Mouse (Mus musculus): ENCODE data around the gene Arglu1.
A peak's percentile ranks its signal among the peaks of the same experiment; 100 is the strongest.

The Arglu1 gene

DNA sequence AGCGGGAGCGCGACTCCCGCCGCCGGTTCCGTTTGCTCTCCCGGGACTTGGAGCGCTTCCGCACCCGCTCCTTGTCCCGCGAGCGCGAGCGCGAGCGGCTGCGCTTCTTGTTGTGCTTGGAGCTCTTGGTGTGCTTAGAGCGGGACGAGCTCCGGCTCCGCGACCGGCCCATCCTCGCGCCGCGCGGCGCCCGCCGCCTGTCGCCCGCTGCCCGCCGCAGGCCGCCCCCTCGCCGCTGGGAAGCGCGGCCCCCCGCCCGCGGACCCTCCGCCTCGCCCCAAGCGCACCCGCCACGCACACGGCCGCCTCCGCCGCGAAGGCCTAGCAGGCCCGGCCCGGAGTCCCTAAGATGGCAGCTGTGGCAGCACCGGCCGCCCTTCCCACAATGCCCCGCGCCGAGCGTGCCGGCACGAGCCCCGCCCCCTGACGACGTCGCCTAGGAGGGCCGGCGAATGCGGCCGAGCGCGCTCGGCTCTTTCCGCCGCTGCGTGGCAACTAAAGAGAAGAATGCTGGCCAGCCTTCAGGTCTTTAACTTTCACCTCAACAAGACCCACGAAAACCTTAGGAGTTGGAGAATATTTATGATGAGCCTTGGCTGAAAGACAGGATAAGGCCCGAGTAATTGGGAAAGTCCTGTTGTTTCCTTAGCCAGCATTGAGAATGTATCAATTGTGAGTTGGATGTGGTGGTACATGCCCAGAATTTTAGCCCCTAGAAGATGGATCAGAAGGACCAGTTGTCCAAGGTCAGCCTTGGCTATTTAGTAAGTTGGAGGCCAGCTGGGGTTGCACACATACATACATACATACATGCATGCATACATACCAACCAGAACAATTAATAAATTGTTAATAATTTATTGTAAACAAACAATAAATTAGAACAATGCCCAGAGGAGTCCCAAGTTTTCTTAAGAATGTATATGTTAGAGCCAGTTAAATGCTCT lies at the start of gene Arglu1:
Gene Arglu1, minus strand, starts transcription at position 376 of the 947 bp plus-strand sequence.
- peak; percentile 96 for DNase-seq

DNA sequence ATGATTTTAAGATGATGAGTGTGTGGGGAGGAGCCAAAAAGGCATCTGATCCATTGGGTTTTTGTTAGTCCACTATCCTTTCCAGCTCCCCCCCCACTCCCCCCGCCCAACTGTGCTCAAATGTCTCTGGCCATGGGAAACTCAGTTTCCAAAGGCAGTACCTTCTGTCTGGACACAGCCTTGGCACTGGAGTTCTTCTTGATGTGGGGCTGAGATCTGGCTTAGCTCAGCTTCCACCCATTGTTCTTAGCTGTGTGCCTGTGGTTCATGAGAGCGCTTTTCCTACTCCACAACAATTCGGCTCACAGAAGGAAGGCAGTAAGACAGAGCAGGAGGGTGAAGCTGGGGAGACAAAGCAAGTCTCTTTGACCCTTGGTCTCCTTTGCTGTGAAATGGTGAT lies 47.0 kb upstream of the Arglu1 start:
- no peak for DNase-seq

DNA sequence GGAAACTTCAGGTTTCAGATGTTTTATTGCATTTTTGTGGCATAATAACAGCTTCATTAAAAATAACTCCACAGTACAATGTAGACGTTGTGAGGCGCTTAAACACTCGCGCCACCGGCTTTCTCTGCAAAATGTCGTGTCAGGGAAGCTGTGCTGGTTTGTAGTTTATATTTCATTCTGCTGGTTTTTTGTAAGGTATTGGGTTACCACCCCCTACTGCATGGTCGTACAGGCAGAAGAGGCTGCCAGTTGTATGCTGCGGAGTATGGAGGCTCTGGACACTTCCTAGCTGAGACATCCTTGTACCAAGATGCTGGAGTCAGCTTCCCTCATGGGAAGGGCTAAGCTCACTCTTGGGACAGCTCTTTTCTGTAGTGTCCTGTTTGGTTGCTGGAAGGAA lies 46.5 kb upstream of the Arglu1 start:
- no peak for DNase-seq

DNA sequence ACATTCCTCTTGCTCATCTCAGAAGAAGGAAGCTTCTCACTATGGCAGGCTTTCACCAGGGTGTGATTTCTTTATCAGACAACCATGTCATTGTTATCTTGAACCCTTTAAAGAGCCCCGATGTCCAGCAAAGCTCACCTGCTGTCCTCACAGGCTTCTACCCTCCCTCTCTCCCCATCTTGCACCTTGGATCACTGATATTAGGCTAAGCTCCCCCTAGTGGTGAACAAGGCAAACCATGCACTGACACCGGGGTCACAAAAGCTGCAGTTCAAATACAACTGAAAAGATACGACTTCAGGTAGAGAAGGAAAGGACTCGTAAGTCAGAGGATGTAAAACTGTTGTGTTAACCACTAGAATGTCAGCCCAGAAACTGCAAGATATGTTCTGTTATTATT lies 43.5 kb upstream of the Arglu1 start:
- DNase-seq: no peak

DNA sequence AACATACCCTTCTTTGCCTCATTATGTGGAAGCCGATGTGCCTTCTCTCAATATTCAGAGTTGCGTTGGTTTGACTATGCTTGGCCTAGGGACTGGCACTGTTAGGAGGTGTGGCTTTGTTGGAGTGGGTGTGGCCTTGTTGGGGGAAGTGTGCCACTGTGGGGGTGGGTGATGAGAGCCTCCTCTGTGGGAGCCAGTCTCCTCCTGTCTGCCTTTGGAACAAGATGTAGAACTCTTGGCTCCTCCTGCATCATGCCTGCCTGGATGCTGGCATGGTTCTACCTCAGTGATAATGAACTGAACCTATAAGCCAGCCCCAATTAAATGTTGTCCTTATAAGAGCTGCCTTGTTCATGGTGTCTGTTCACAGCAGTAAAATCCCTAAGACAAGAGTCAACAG lies 38.3 kb upstream of the Arglu1 start:
- no peak for DNase-seq

DNA sequence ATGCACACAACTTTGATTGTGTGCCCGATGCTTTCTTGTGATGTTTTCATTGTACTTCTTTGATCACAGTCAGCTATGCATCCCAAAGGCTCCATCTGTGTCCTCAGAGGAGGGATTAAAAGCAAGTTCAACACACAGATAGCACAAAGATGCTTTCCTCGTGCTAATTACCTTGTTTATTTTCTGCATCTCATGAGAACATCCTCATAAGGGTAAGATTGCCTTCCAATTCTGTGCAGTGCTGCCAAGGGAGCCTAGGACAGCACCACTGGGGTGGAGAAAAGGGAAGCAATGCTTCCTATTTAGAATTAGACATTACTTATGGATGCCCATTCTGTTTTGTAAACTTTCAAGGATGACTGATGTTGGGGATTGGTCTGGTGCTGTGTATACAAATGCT lies 36.2 kb upstream of the Arglu1 start:
- DNase-seq: no peak

DNA sequence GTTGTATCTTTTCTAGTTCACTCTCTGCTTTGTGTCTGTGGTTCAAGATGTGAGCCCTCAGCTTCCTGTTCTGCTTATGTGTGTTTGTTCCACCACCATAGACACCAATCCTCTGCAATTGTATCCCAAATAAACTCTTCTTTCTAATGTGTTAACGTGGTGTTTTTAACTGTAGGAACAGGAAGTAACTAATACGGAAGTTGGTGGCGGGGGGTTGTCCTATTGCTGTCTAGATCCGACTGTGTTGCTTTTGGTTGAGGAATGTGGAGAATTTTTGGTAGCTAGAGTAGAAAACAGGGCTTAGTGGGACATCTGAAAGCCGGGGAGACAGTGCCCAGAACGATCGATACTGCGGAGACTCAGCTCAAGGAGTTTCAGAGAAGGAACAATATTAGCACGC lies 14.5 kb upstream of the Arglu1 start:
- DNase-seq: no peak

DNA sequence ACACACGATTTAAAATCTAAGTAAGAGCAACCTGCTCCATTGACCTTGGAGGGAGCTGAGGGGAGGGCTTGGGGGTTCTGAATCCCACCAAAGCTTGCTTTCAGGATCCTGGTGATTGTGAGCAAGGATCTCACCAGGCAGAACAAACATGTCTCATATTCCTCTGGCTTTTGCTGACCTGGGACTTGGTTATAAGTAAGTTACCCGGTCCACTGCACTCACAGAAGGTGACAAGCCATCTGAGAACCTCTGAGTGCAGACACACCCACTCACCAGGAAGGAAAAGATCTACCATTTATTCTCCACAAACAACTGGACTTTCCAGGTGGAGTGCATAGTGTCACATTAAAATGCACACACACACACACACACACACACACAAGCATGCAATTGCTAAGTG lies 13.3 kb upstream of the Arglu1 start:
- no peak for DNase-seq

DNA sequence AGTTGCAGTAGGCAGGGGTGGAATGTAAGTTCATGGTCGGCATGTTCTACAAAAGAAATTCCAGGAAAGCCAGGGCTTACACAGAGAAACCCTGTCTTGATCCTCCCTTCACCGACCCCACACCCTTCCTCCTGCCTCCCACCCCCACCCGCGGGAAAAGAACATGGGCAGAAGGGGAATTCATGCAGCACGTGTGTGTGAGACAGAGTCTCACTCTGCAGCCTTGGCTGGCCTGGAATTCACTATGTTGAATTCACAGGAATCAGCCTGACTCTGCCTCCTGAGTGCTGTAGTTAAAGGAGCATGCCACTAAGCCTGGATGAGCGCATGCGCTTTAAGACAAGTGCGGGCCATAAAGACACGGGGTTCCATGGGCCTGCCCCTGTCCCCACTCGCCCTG lies 10.5 kb upstream of the Arglu1 start:
- DNase-seq: no peak

DNA sequence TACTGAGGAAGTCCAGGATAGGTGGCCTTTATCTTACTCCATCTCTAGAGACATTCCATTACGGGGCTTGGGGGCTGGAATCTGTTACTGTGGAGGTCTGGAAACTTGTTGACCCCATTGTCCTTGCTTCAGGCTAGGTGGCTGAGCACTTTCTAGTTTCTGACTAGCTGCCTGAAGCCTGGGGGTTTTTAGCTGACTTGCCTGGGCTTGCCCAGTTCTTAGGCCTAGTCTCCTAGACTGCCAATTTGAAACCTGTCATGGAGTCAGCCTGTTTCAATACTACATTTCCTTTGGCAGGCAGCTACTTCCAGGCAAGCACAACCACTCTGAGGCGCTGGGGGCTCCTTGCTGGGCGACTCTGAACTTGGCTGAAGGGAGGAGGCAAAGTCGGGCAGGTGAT lies 9.9 kb upstream of the Arglu1 start:
- no peak for DNase-seq

DNA sequence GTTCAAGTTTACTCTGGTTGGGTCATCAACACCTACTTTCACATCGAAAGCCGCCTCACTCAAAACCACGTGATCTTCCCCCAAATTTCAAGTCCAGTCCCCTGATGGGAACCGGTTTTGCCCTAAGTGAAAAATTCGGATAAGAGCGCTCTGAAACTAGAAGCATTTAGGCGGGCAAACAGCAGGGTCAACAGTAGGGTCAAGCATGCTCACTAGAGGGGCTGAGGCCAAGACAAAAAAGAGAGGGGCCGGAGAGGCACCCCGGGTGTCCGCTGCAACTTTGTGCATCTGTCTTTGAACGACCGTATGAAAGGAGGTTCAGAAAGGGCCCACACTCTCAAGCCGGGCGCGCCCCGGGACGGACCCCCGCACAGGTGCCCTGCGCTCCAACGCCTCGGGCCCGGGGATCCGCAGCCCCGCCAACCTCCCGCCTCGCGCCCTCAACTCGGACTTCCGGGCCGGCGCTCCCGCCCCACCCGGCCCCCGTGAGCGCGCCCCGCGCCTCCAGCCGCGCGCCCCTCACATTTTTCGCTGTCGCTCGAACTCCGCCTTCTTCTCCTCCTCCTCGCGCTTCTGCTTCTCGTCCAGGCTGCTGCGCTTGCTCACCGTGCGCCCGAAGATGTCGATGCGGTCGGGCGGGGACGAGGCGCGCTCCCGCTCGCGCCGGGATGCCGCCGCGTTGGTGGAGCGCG lies 721 bp downstream of the Arglu1 start:
- DNase-seq: peak; percentile 85

DNA sequence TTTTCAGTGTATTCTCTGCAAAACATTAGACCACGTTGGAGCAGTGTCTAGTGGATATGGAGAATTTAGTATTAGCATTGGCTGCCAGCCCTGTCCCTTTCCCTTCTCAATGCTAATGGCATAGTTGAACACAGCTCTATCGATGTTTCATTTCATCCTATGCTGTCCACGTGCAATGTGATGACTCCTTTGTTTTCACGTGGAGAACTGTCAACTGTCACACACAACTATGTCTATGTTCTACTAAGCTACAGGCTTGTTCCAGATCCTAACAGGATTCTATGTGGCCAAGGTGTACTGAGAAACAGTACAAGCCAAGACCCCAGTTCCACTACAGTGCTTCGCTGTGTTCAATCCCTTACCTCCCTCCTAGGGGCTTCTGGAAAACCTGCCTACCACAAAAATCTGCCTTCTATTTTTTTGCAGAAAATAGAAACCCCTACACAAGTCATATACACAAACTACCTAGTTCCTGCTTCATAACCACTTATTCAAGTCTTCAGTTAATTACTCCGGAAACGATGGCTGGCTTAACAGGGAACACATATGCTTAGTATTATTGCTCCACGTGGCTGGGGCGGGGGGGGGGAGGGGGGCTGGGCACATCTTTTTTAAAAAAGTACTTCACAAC lies 1.4 kb downstream of the Arglu1 start:
- no peak for DNase-seq

DNA sequence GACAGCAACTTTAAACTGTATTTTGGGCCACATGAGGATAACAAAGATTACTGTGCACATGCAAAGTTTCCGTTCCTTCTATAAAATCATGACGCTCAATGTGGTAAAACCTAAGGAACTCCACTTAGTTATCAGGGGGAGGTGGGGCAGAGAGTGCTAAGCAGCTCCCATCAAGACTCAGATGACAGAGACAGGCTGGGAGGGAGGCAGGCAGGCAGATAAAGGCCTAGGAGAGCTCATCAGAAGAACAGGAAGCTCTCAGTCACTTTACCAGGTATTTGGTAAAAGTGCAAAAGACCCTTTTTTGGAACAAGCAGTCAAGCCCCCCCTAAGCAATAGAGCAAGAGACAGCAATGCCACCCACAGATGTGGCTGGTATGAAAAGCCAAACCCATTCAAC lies 4.8 kb downstream of the Arglu1 start:
- DNase-seq: no peak

DNA sequence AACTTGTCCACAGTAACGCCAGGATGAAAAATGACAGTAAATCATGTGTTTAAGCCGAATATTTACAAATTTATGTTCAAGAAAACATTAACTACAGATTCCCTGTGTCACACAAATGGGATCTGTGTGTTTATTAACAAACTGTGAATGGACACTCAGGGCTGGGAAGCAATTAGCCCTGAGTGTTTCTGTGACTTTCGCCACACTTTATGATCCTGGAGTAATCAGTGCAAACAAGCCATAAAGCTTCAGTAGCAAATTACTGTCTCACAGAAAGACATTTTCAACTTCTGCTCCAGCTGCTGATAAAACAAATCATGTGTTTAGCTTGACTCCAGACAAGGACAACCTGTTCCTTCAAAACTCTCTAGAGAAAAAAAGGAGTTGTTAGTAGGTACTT lies 7.6 kb downstream of the Arglu1 start:
- no peak for DNase-seq

DNA sequence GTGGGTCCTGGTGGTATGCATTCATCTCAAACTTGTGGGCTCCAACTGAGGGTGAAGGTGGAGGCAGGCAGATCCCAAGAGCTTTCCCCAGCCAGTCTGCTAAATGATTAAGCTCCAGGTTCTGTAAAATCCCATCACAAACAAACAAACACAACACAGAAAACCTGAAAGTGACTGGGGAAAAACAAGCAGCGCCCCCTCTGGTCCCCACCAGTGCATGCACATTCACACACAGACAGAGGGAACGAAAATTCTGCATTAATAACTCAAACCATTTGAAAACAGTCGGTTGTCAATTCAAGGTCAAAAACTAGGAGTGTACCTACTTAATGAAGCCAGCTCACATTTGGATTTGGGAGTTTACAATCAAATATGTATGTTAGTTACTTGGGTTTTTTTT lies 12.1 kb downstream of the Arglu1 start:
- DNase-seq: no peak

DNA sequence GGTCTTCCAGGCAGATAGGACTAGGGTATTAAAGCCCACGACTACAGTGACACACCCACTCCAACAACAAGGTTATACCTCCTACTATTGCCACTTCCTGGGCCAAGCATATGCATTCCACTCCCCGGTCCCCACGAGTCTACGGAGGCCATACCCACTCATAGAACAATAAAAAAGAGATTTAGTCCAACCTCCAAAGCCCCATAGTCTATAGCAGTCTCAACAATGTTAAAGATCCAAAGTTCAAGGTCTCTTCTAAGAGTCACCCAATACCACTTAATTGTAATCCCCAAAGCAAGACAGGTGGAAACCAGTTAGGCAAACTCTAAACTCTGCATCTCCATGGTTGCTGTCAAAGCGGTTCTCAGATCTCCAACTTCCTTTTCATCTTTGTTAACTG lies 15.5 kb downstream of the Arglu1 start:
- no peak for DNase-seq

DNA sequence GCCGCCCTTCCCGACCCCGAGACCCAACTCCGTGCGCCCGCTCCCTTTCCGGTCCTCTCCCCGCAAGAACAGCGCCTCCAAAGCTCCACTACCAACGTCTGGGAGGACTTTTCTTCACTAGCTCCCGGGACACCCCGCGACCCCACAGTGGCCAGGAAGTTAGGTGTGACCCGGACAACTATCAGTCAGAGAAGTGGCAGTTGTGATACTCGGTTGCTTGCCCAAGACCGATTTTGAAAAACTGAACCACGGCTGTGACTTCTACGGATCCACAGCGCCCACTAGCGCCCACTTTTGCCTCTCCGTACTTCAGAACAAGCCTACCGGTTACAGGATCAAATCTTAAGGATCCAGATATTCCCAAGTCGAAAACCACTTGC lies 28.6 kb downstream of the Arglu1 start:
- peak; percentile 92 for DNase-seq

DNA sequence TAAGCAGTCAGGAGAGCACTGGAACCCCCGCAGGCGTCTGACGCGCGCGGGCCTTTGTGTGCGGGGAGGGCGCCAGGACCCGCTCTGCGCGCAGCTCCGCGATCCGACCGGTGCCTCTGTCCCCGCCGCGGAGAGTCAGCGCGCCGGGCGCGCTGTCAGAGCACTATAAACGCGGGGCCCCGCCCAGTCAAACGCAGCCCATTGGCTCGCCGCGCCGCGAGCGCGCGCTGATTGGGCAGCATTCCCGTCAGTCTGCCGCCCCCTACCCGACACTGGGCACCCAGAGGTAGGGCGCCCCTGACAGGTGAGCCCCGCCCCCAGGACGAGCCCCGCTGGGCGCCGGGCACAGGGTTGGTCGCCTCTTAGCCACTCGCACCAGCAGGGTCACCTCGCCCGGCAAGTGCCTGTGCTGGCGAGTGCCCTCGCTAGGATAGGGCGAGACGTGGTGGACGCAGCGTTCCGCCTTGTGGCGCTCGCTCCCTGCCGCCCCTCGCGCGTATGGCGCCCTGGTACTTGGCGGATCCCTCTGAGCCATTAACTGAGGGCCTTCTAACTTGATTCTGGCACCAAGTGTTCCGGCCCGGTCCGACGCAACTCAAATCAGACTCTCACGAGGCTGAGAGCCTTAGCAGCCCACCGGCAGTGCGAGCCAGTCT lies 29.1 kb downstream of the Arglu1 start, which contains the start of gene Efnb2:
Gene Efnb2, minus strand, starts transcription at position 140 of the 656 bp plus-strand sequence.
- peak; percentile 98 for DNase-seq

DNA sequence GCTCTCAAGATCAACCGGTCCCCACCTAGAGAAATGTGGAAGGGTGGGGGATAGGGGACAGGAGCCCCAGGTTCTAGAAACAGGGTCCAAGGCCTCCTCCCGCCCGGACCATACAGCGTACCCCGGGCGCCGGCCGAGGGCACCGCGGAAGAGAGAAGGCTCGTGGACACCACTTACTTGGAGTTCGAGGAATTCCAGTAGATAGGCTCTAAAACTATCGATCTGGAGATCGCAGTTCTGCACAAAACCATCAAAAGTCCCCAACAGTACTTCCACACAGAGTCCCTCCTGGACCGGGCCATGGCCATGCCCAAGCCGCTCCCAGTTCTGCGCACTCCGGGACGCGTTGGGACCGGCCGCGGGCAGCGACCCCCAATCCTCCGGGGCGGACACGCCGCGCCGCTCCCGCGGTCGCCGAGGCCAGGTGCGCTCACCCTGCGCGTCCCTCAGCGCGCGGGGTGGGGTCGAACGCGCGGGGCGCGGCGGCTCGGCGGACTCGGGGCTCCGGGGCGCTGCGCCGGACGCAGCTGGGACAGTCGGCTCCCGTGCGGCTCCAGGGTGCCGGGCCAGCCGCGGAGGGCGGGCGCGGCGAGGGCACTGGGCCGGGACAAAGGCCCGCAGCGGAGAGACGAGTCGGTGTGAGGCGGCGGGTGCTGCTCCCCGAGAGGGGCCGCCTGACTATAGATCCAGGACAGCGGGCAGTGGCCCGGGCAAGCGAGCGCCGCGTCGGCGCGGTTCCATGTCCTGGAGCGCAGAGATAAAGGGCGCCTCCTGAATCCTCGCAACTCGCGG lies 29.8 kb downstream of the Arglu1 start:
- peak; percentile 30 for DNase-seq

DNA sequence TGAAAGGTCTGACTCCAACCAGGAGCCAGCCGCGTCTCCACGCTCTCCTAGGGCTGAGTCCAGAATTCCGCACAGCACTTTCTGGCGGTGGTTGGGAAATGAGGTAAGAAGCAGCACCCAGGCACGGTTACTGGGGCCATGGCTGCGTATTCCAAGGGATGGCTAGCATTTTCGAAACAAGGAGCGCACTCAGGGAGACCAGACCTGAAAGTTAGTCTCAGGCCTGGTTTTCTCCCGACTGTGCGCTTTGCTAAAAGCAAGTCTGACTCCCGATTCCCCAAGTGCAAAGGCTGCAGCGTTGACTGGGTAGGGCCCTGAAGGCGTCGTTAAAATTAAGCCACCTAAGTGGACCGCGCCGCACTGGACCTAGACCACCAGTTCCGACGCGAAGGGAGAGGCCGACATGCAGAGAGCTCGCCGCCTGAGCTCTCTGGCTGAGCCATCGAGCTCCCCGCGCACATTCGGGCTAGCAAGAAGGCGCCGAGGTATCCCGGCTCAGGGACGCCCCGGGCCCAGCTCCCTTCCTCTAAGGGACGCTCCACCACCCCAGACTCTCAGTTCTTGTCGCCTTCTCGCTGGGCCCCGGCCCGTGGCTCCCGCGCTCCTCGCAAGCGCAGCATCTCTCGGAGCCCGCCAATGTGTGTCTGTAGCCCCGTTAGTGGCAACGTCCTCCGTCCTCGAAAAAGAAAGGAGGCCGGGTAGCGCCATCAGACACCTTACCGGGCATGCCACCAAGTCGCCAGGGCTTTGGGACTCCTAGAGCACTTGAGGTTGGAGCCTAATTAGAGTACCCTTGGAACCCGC lies 30.6 kb downstream of the Arglu1 start:
- DNase-seq: peak; percentile 54

DNA sequence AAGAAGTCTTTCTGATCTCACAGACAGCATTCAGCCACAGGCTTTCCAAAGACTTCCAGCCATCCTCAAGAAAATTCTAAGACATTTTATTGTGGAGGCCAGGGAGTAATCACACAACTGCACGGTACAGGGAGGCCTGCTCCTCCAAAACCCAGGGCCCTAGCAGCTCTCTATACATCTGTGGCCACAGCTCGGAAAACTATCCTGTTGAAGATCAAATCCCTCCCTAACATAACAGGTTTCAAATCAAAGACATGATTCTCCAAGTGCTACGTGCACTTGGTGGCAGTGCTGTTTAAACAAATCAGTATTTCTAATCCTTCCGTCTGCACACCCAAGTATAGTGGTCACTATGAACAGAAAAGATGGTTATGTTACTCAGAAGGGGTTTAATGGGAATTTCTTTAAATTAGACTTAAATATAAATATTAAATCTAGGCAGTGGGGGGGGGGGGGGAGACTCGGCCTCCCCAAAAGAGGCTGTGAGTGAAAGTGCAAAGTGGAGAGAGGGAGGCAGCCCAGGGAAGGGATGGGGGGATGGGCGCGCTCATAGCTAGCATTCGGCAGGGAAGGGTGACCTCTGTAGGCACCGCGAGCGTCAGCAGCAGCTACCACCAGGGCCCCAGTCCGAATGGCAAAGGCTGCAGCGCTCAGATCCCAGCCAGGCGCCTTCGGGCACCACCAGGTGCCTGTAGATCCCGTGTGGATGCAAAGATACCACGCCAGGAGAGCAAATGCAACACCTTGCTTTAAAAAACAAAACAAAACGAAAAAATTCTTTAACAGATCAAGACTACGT lies 31.7 kb downstream of the Arglu1 start:
- peak; percentile 86 for DNase-seq
